In genomic region chr4:124770624-124771023, GRCm38 (mm10) we compare ENCODE assay signal across 13 mouse cellular contexts. TPM values are rescaled to one million over a fixed set of nuclear protein-coding genes. Genes with fewer than 3 reads are reported as not detected.
DNase-seq lines count a peak whose midpoint lies in the region; ATAC-seq and TF ChIP-seq lines count a peak whose summit lies in the region.
"Had no signal": no experiment of that assay in that cellular context is flagged by ENCODE, and none has a peak within 500 bp of the region (broad histone marks: within the 10 kb centered on the region; RNA-seq: fewer than 3 reads in every experiment).

No protein-coding gene starts in this region.

- no peak for DNase-seq in cerebellum, postnatal 4 days (ENCODE audit: low spot score in 2 of 2)
- DNase-seq in midbrain, postnatal 0 days (ENCODE audit: low spot score), result peak; percentile 19
- DNase-seq in midbrain, embryonic 14.5 days, result no peak
- DNase-seq in induced T-regulatory cell, adult 2 months (ENCODE audit: low read depth), result peak; percentile 18
- DNase-seq in right cerebral cortex, postnatal 25 days, result peak; percentile 24
- no peak for DNase-seq in lung, adult 18-20 months
- DNase-seq: adrenal gland, adult 2 months; kidney, adult 11 months had no signal

- TF ChIP-seq CTCF in midbrain, postnatal 0 days (IDR thresholded peaks at IDR 0.05), result peak; percentile 34

- no peak overlapping the region for H3K9ac ChIP-seq in midbrain, postnatal 0 days (replicated peaks; ENCODE audit: low read length, poor library complexity, severe bottlenecking)
- no peak overlapping the region for H3K9ac ChIP-seq in midbrain, embryonic 14.5 days (replicated peaks; ENCODE audit: low read length)
- no peak overlapping the region for H3K9ac ChIP-seq in midbrain, embryonic 13.5 days (replicated peaks)
- H3K9ac ChIP-seq: heart, embryonic 15.5 days; limb, embryonic 12.5 days had no signal

- H3K27ac ChIP-seq in midbrain, postnatal 0 days (ENCODE audit: low read depth, low read length), result no peak overlapping the region
- H3K27ac ChIP-seq in midbrain, embryonic 14.5 days (replicated peaks; ENCODE audit: low read depth, low read length), result no peak overlapping the region
- no peak overlapping the region for H3K27ac ChIP-seq in midbrain, embryonic 13.5 days
- H3K27ac ChIP-seq: heart, embryonic 15.5 days; limb, embryonic 12.5 days had no signal

- ATAC-seq in cerebellum, adult (ENCODE audit: insufficient number of reproducible peaks, low FRiP score, low TSS enrichment), result peak; percentile 63; the same call in 1 of the 2 replicates
- no peak for ATAC-seq in midbrain, postnatal 0 days (ENCODE audit: low FRiP score)
- no peak for ATAC-seq in midbrain, embryonic 14.5 days (ENCODE audit: low FRiP score, low TSS enrichment)
- ATAC-seq in midbrain, embryonic 13.5 days, result no peak

- H3K4me2 ChIP-seq in midbrain, postnatal 0 days (ENCODE audit: low read depth, low read length, poor library complexity, severe bottlenecking), result no peak overlapping the region
- H3K4me2 ChIP-seq in midbrain, embryonic 14.5 days (ENCODE audit: low read length), result no peak overlapping the region
- no peak overlapping the region for H3K4me2 ChIP-seq in midbrain, embryonic 13.5 days (replicated peaks)
- H3K4me2 ChIP-seq: heart, embryonic 15.5 days; limb, embryonic 12.5 days had no signal

- WGBS in midbrain, postnatal 0 days, result 84% methylated on average over 5 of the region's 5 CpGs
- WGBS in midbrain, embryonic 14.5 days, result 78% methylated on average over 5 of the region's 5 CpGs
- WGBS in midbrain, embryonic 13.5 days, result 77% methylated on average over 5 of the region's 5 CpGs

- H3K36me3 ChIP-seq in midbrain, postnatal 0 days (ENCODE audit: insufficient read depth, low read length), result no peaks in the 10 kb centered on the region
- H3K36me3 ChIP-seq in midbrain, embryonic 14.5 days (ENCODE audit: control insufficient read depth, insufficient read depth, low read length), result no peaks in the 10 kb centered on the region
- H3K36me3 ChIP-seq in midbrain, embryonic 13.5 days, result no peaks in the 10 kb centered on the region
- H3K36me3 ChIP-seq: heart, embryonic 15.5 days; limb, embryonic 12.5 days had no signal

- no peaks in the 10 kb centered on the region for H3K4me1 ChIP-seq in midbrain, postnatal 0 days (ENCODE audit: insufficient read depth, low read length)
- H3K4me1 ChIP-seq in midbrain, embryonic 14.5 days (ENCODE audit: control insufficient read depth, insufficient read depth, low read length), result no peaks in the 10 kb centered on the region
- no peaks in the 10 kb centered on the region for H3K4me1 ChIP-seq in midbrain, embryonic 13.5 days (replicated peaks)
- H3K4me1 ChIP-seq: limb, embryonic 12.5 days had no signal

- H3K4me3 ChIP-seq in midbrain, postnatal 0 days (ENCODE audit: low read depth, low read length), result no peak overlapping the region
- H3K4me3 ChIP-seq in midbrain, embryonic 14.5 days (replicated peaks; ENCODE audit: low read depth, low read length), result no peak overlapping the region
- H3K4me3 ChIP-seq in midbrain, embryonic 13.5 days (replicated peaks), result no peak overlapping the region
- H3K4me3 ChIP-seq: heart, embryonic 15.5 days; limb, embryonic 12.5 days; megakaryocyte, embryonic 14.5 days had no signal

- H3K27me3 ChIP-seq in midbrain, postnatal 0 days (ENCODE audit: insufficient read depth, low read length), result no peaks in the 10 kb centered on the region
- H3K27me3 ChIP-seq in midbrain, embryonic 14.5 days (ENCODE audit: control insufficient read depth, insufficient read depth, low read length), result no peaks in the 10 kb centered on the region
- H3K27me3 ChIP-seq in midbrain, embryonic 13.5 days, result no peaks in the 10 kb centered on the region
- H3K27me3 ChIP-seq: heart, embryonic 15.5 days; limb, embryonic 12.5 days; megakaryocyte, embryonic 14.5 days had no signal

- H3K9me3 ChIP-seq in midbrain, postnatal 0 days (ENCODE audit: low read length), result no peaks in the 10 kb centered on the region
- no peaks in the 10 kb centered on the region for H3K9me3 ChIP-seq in midbrain, embryonic 14.5 days (ENCODE audit: control insufficient read depth, low read length)
- H3K9me3 ChIP-seq in midbrain, embryonic 13.5 days, result no peaks in the 10 kb centered on the region
- H3K9me3 ChIP-seq: heart, embryonic 15.5 days; limb, embryonic 12.5 days; megakaryocyte, embryonic 14.5 days had no signal

RNA-seq across cellular contexts. Expression of gene Inpp5b, which starts 29.0 kb away (rescaled TPM):
- 19.0 and 20.5 TPM in 2 replicates for total RNA-seq in midbrain, postnatal 0 days (2014; rRNA removed)
- polyA plus RNA-seq in midbrain, postnatal 0 days (2015; fragmentation: Nextera tagmentation; extraction: Ambion mirVana), result 14.3 and 16.0 TPM in 2 replicates
- polyA plus RNA-seq in midbrain, embryonic 14.5 days (2014; fragmentation: Nextera tagmentation; extraction: Ambion mirVana), result 16.4 and 26.4 TPM in 2 replicates
- 25.4 and 30.4 TPM in 2 replicates for polyA plus RNA-seq in midbrain, embryonic 13.5 days (2015; fragmentation: Nextera tagmentation; extraction: Ambion mirVana)

RNA-seq across cellular contexts. Expression of gene Mtf1, which starts 31.3 kb away (rescaled TPM):
- 7.0 and 15.5 TPM in 2 replicates for total RNA-seq in midbrain, postnatal 0 days (2014; rRNA removed)
- 22.1 and 24.7 TPM in 2 replicates for polyA plus RNA-seq in midbrain, postnatal 0 days (2015; fragmentation: Nextera tagmentation; extraction: Ambion mirVana)
- 11.4 and 13.4 TPM in 2 replicates for polyA plus RNA-seq in midbrain, embryonic 14.5 days (2014; fragmentation: Nextera tagmentation; extraction: Ambion mirVana)
- polyA plus RNA-seq in midbrain, embryonic 13.5 days (2015; fragmentation: Nextera tagmentation; extraction: Ambion mirVana), result 14.6 and 15.7 TPM in 2 replicates

RNA-seq across cellular contexts. Expression of gene Sf3a3, which starts 56.0 kb away (rescaled TPM):
- total RNA-seq in midbrain, postnatal 0 days (2014; rRNA removed), result 32.8 and 34.3 TPM in 2 replicates
- 73.8 and 75.9 TPM in 2 replicates for polyA plus RNA-seq in midbrain, postnatal 0 days (2015; fragmentation: Nextera tagmentation; extraction: Ambion mirVana)
- 94.9 and 116 TPM in 2 replicates for polyA plus RNA-seq in midbrain, embryonic 14.5 days (2014; fragmentation: Nextera tagmentation; extraction: Ambion mirVana)
- polyA plus RNA-seq in midbrain, embryonic 13.5 days (2015; fragmentation: Nextera tagmentation; extraction: Ambion mirVana), result 147 and 153 TPM in 2 replicates

Comparison
In these comparisons a context has a peak if more than half of its experiments do, and no peak if none do; other contexts are left out.
1. DNase-seq: peak in midbrain, postnatal 0 days (single experiment), induced T-regulatory cell, adult 2 months (single experiment) and right cerebral cortex, postnatal 25 days (single experiment); none in cerebellum, postnatal 4 days (0 of 2), midbrain, embryonic 14.5 days (single experiment) and lung, adult 18-20 months (0 of 2).